Comparison of ENCODE assay signal across 26 mouse cellular contexts in the genomic region with DNA sequence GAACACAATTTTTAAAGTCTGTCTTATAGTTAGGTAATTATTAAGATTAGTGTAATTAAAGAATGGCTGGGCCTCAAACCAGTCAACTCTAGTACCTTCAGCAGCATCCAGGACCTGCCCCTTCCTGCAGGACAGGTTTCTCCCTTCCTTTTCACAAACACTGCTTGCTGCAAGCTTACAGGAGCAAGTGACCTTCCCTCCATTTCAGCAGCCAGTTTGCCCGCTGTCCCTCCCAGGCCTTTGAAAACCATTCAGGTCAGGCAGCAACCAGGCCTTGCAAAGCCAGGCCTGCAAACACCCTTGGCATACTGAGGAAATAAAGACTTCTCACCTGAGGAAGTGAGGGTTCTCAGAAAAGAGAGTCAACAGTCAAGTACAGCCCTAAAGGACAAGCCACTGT. TPM values are rescaled to one million over a fixed set of nuclear protein-coding genes. Genes with fewer than 3 reads are reported as not detected.
DNase-seq lines count a peak whose midpoint lies in the region; ATAC-seq lines count a peak whose summit lies in the region.
"Had no signal": no experiment of that assay in that cellular context is flagged by ENCODE, and none has a peak within 500 bp of the region (broad histone marks: within the 10 kb centered on the region; RNA-seq: fewer than 3 reads in every experiment).

No protein-coding gene starts in this region.

- no peak for DNase-seq in liver, embryonic 13.5 days
- no peak for DNase-seq in liver
- DNase-seq in urinary bladder, postnatal 14 days (ENCODE audit: low spot score): peak; percentile 71
- no peak for DNase-seq in urinary bladder, postnatal 10 days (ENCODE audit: low spot score)
- DNase-seq in kidney, postnatal 10 days: peak; percentile 29
- DNase-seq in frontal cortex, postnatal 36 days (ENCODE audit: low spot score in 2 of 2): no peak
- no peak for DNase-seq in cerebellum, adult 18-20 months
- DNase-seq: B cell, adult 2 months; cerebellum, adult 8-10 months; gastrocnemius, postnatal 10 days; heart, adult 11 months; heart, postnatal 14 days; layer of hippocampus, postnatal 36 days; thymus, adult 2 months had no signal

- H3K36me3 ChIP-seq in liver, embryonic 13.5 days: no peaks in the 10 kb centered on the region
- H3K36me3 ChIP-seq in stomach, embryonic 16.5 days (ENCODE audit: control insufficient read depth, insufficient read depth, low read length): no peaks in the 10 kb centered on the region
- H3K36me3 ChIP-seq: embryonic facial prominence, embryonic 10.5 days; heart, embryonic 12.5 days; hindbrain, embryonic 12.5 days; limb, embryonic 15.5 days; midbrain, embryonic 13.5 days; neural tube, embryonic 13.5 days had no signal

- H3K9me3 ChIP-seq in liver, embryonic 13.5 days (replicated peaks): no peaks in the 10 kb centered on the region
- no peaks in the 10 kb centered on the region for H3K9me3 ChIP-seq in stomach, embryonic 16.5 days (replicated peaks; ENCODE audit: control insufficient read depth, low read length)
- H3K9me3 ChIP-seq: embryonic facial prominence, embryonic 10.5 days; heart, embryonic 12.5 days; hindbrain, embryonic 12.5 days; limb, embryonic 15.5 days; midbrain, embryonic 13.5 days; neural tube, embryonic 13.5 days had no signal

- H3K4me2 ChIP-seq in liver, embryonic 13.5 days: no peak overlapping the region
- H3K4me2 ChIP-seq in stomach, embryonic 16.5 days (ENCODE audit: low read depth, low read length): no peak overlapping the region
- H3K4me2 ChIP-seq: heart, embryonic 12.5 days; hindbrain, embryonic 12.5 days; limb, embryonic 15.5 days; midbrain, embryonic 13.5 days; neural tube, embryonic 13.5 days had no signal

- no peak for ATAC-seq in liver, embryonic 13.5 days (ENCODE audit: low read depth)
- ATAC-seq in stomach, embryonic 16.5 days (ENCODE audit: insufficient read depth, low FRiP score): no peak
- ATAC-seq: inflammation-experienced regulatory T-cells, adult 6 months; midbrain, embryonic 13.5 days had no signal

- 83% methylated on average over 1 of the region's 1 CpGs for WGBS in liver, embryonic 13.5 days (ENCODE audit: insufficient replicate concordance)
- 82% methylated on average over 1 of the region's 1 CpGs for WGBS in stomach, embryonic 16.5 days

- peak overlapping the region; percentile 95 for H3K27ac ChIP-seq in liver, embryonic 13.5 days
- peak overlapping the region; percentile 80 for H3K27ac ChIP-seq in stomach, embryonic 16.5 days (ENCODE audit: low read length)
- H3K27ac ChIP-seq: hindbrain, embryonic 12.5 days; limb, embryonic 15.5 days; midbrain, embryonic 13.5 days; neural tube, embryonic 13.5 days had no signal

- H3K4me1 ChIP-seq in liver, embryonic 13.5 days (replicated peaks): peaks cover 62% of the 10 kb centered on the region
- peaks cover 17% of the 10 kb centered on the region for H3K4me1 ChIP-seq in stomach, embryonic 16.5 days (ENCODE audit: control insufficient read depth, insufficient read depth, low read length)
- H3K4me1 ChIP-seq: hindbrain, embryonic 12.5 days; midbrain, embryonic 13.5 days; neural tube, embryonic 13.5 days had no signal

- H3K9ac ChIP-seq in liver, embryonic 13.5 days: peak overlapping the region; percentile 57
- H3K9ac ChIP-seq in stomach, embryonic 16.5 days (ENCODE audit: low read length): no peak overlapping the region
- H3K9ac ChIP-seq: heart, embryonic 12.5 days; hindbrain, embryonic 12.5 days; limb, embryonic 15.5 days; midbrain, embryonic 13.5 days; neural tube, embryonic 13.5 days had no signal

- H3K27me3 ChIP-seq in liver, embryonic 13.5 days: peaks cover 11% of the 10 kb centered on the region
- H3K27me3 ChIP-seq in stomach, embryonic 16.5 days (ENCODE audit: control insufficient read depth, insufficient read depth, low read length): no peaks in the 10 kb centered on the region
- H3K27me3 ChIP-seq: hindbrain, embryonic 12.5 days; midbrain, embryonic 13.5 days; neural tube, embryonic 13.5 days had no signal

- no peak overlapping the region for H3K4me3 ChIP-seq in liver, embryonic 13.5 days (replicated peaks)
- H3K4me3 ChIP-seq in stomach, embryonic 16.5 days (replicated peaks; ENCODE audit: low read length): no peak overlapping the region
- H3K4me3 ChIP-seq: embryonic facial prominence, embryonic 10.5 days; heart, embryonic 12.5 days; hindbrain, embryonic 12.5 days; limb, embryonic 15.5 days; midbrain, embryonic 13.5 days; neural tube, embryonic 13.5 days had no signal

RNA-seq across cellular contexts. Expression of gene Tbx2, which starts 41.1 kb away (rescaled TPM):
- polyA plus RNA-seq in liver, embryonic 13.5 days (2015; fragmentation: Nextera tagmentation; extraction: Ambion mirVana): 0.25 and 0.27 TPM in 2 replicates
- 2.9 and 3.1 TPM in 2 replicates for polyA plus RNA-seq in stomach, embryonic 16.5 days (2015; fragmentation: Nextera tagmentation; extraction: Ambion mirVana)
- polyA plus RNA-seq: inflammation-experienced regulatory T-cells, adult 6 months had no signal

RNA-seq across cellular contexts. Expression of gene Gm11444, which starts 58.9 kb away (rescaled TPM):
- not detected in 2 replicates for polyA plus RNA-seq in liver, embryonic 13.5 days (2015; fragmentation: Nextera tagmentation; extraction: Ambion mirVana)
- polyA plus RNA-seq in stomach, embryonic 16.5 days (2015; fragmentation: Nextera tagmentation; extraction: Ambion mirVana): not detected in 2 replicates
- polyA plus RNA-seq: embryonic facial prominence, embryonic 10.5 days; forebrain, embryonic 11.5 days; frontal cortex, adult 2 months; heart, embryonic 12.5 days; hindbrain, embryonic 12.5 days; inflammation-experienced regulatory T-cells, adult 6 months; large intestine, adult 2 months; limb, embryonic 15.5 days; midbrain, embryonic 13.5 days; neural tube, embryonic 13.5 days; small intestine, adult 2 months; thymus, adult 2 months had no signal

Comparison
In these comparisons a context has a peak if more than half of its experiments do, and no peak if none do; other contexts are left out.
1. DNase-seq: peak in urinary bladder, postnatal 14 days (single experiment) and kidney, postnatal 10 days (single experiment); none in liver, embryonic 13.5 days (single experiment), liver (single experiment), urinary bladder, postnatal 10 days (single experiment), frontal cortex, postnatal 36 days (0 of 2) and cerebellum, adult 18-20 months (0 of 2).